Mouse (Mus musculus): ENCODE measurements around the gene Mgat4c.
"Not testable (repeated sequence)": the region's sequence is repeated elsewhere in the genome, so short reads cannot be mapped to it uniquely, and the experiment has no call there.

The Mgat4c gene

GRCm38 (mm10) chr10:102123153-102123552, 441.9 kb downstream of the Mgat4c start:
- no peak for DNase-seq (ENCODE audit: extremely low read depth, low read depth, low spot score)

GRCm38 (mm10) chr10:102127340-102127739, 446.1 kb downstream of the Mgat4c start:
- DNase-seq (ENCODE audit: extremely low read depth, low read depth, low spot score), result no peak

GRCm38 (mm10) chr10:102154865-102155264, 473.6 kb downstream of the Mgat4c start:
- DNase-seq (ENCODE audit: extremely low read depth, low read depth, low spot score), result no peak

- no peak for DNase-seq (ENCODE audit: extremely low read depth, low read depth, low spot score)
Observed at GRCm38 (mm10) chr10:102155853-102156252, 474.6 kb downstream of the Mgat4c start.

GRCm38 (mm10) chr10:102158809-102159208, 477.5 kb downstream of the Mgat4c start:
- no peak for DNase-seq (ENCODE audit: extremely low read depth, low read depth, low spot score)

GRCm38 (mm10) chr10:102184726-102185125, 503.4 kb downstream of the Mgat4c start:
- DNase-seq (ENCODE audit: extremely low read depth, low read depth, low spot score), result no peak

- DNase-seq (ENCODE audit: extremely low read depth, low read depth, low spot score), result no peak
Observed at GRCm38 (mm10) chr10:102191646-102192045, 510.4 kb downstream of the Mgat4c start.

- DNase-seq (ENCODE audit: extremely low read depth, low read depth, low spot score), result no peak
Observed at GRCm38 (mm10) chr10:102196850-102197249, 515.6 kb downstream of the Mgat4c start.

- no peak for DNase-seq (ENCODE audit: extremely low read depth, low read depth, low spot score)
Observed at GRCm38 (mm10) chr10:102238558-102239211, 557.4 kb downstream of the Mgat4c start.

- DNase-seq (ENCODE audit: extremely low read depth, low read depth, low spot score), result no peak
Observed at GRCm38 (mm10) chr10:102243897-102244296, 562.6 kb downstream of the Mgat4c start.

GRCm38 (mm10) chr10:102244601-102245000, 563.3 kb downstream of the Mgat4c start:
- DNase-seq (ENCODE audit: extremely low read depth, low read depth, low spot score), result no peak

GRCm38 (mm10) chr10:102245269-102245668, 564.0 kb downstream of the Mgat4c start:
- no peak for DNase-seq (ENCODE audit: extremely low read depth, low read depth, low spot score)

- no peak for DNase-seq (ENCODE audit: extremely low read depth, low read depth, low spot score)
Observed at GRCm38 (mm10) chr10:102308892-102309479, 627.7 kb downstream of the Mgat4c start.

- DNase-seq (ENCODE audit: extremely low read depth, low read depth, low spot score), result no peak
Observed at GRCm38 (mm10) chr10:102365685-102366381, 684.5 kb downstream of the Mgat4c start.

GRCm38 (mm10) chr10:102370576-102370975, 689.3 kb downstream of the Mgat4c start:
- no peak for DNase-seq (ENCODE audit: extremely low read depth, low read depth, low spot score)

GRCm38 (mm10) chr10:102372111-102372510, 690.8 kb downstream of the Mgat4c start:
- no peak for DNase-seq (ENCODE audit: extremely low read depth, low read depth, low spot score)

GRCm38 (mm10) chr10:102374061-102374460, 692.8 kb downstream of the Mgat4c start:
- DNase-seq (ENCODE audit: extremely low read depth, low read depth, low spot score), result no peak

GRCm38 (mm10) chr10:102377377-102377776, 696.1 kb downstream of the Mgat4c start:
- DNase-seq (ENCODE audit: extremely low read depth, low read depth, low spot score), result no peak

- DNase-seq (ENCODE audit: extremely low read depth, low read depth, low spot score), result no peak
Observed at GRCm38 (mm10) chr10:102389223-102389622, 707.9 kb downstream of the Mgat4c start.

GRCm38 (mm10) chr10:102417654-102418272, 736.5 kb downstream of the Mgat4c start:
- no peak for DNase-seq (ENCODE audit: extremely low read depth, low read depth, low spot score)

- not testable (repeated sequence) for DNase-seq (ENCODE audit: extremely low read depth, low read depth, low spot score)
Observed at GRCm38 (mm10) chr10:102435048-102435447, 753.8 kb downstream of the Mgat4c start.

- not testable (repeated sequence) for DNase-seq (ENCODE audit: extremely low read depth, low read depth, low spot score)
Observed at GRCm38 (mm10) chr10:102435467-102435866, 754.2 kb downstream of the Mgat4c start.
